Comparison of ENCODE assay signal across 13 mouse cellular contexts in genomic region chr19:42279611-42280010, GRCm38 (mm10). TPM values are rescaled to one million over a fixed set of nuclear protein-coding genes. Genes with fewer than 3 reads are reported as not detected.
"Had no signal": no experiment of that assay in that cellular context is flagged by ENCODE, and none has a peak within 500 bp of the region (broad histone marks: within the 10 kb centered on the region; RNA-seq: fewer than 3 reads in every experiment).

No protein-coding gene starts in this region.

- H3K4me3 ChIP-seq: left cerebral cortex, adult 2 months; limb, embryonic 12.5 days; liver, embryonic 13.5 days; lung, embryonic 15.5 days; neural tube, embryonic 15.5 days had no signal

- H3K4me2 ChIP-seq: limb, embryonic 12.5 days; liver, embryonic 13.5 days; lung, embryonic 15.5 days; neural tube, embryonic 15.5 days had no signal

- H3K36me3 ChIP-seq: limb, embryonic 12.5 days; liver, embryonic 13.5 days; lung, embryonic 15.5 days; neural tube, embryonic 15.5 days had no signal

- ATAC-seq: liver, postnatal 0 days had no signal

- H3K9ac ChIP-seq: limb, embryonic 12.5 days; liver, embryonic 13.5 days; liver, postnatal 0 days; lung, embryonic 15.5 days; neural tube, embryonic 15.5 days had no signal

- H3K9me3 ChIP-seq: limb, embryonic 12.5 days; liver, embryonic 13.5 days; lung, embryonic 15.5 days; neural tube, embryonic 15.5 days had no signal

- H3K27me3 ChIP-seq: limb, embryonic 12.5 days; liver, embryonic 13.5 days; lung, embryonic 15.5 days; neural tube, embryonic 15.5 days had no signal

- H3K4me1 ChIP-seq: liver, embryonic 13.5 days; lung, embryonic 15.5 days; neural tube, embryonic 15.5 days had no signal

- H3K27ac ChIP-seq: left cerebral cortex, adult 2 months; limb, embryonic 12.5 days; liver, embryonic 13.5 days; lung, embryonic 15.5 days; neural tube, embryonic 15.5 days; stomach, postnatal 0 days had no signal

- DNase-seq: kidney, adult 8-10 months; kidney, postnatal 25 days; liver; liver, embryonic 13.5 days; liver, postnatal 0 days; thymus, postnatal 4 days had no signal

RNA-seq across cellular contexts. Expression of gene Golga7b, which starts 32.2 kb away (rescaled TPM):
- total RNA-seq: megakaryocyte-erythroid progenitor cell, adult 5-6 weeks; monocyte, adult 5-6 weeks had no signal
- polyA plus RNA-seq: liver, postnatal 0 days had no signal
